Mouse (Mus musculus) intestine, postnatal 0 days (tissue): ENCODE measurements around the gene Slc25a51. TPM values are rescaled to one million over a fixed set of nuclear protein-coding genes. Genes with fewer than 3 reads are reported as not detected.

Experiments
- ATAC-seq: fragments of 200-750 bp; cut with Nextera tagmentation; 2 replicates; pipeline ENCODE4 v1.8.0; 2017; ENCODE audit warnings: mild to moderate bottlenecking, moderate TSS enrichment, moderate library complexity
- H3K27ac ChIP-seq: fragments of 300-500 bp; sonication (generic); 2 replicates; pipeline ENCODE4 v1.5.1; 2014; ENCODE audit warnings: mild to moderate bottlenecking, low read depth, low read length, moderate library complexity
- H3K27me3 ChIP-seq: fragments of 300-500 bp; sonication (generic); replicated peaks from 2 replicates; pipeline ENCODE4 v1.6.1; 2014; ENCODE audit warnings: low read length, mixed read lengths; ENCODE audit not compliant: control insufficient read depth, insufficient read depth
- H3K36me3 ChIP-seq: fragments of 300-500 bp; sonication (generic); 2 replicates; pipeline ENCODE4 v1.6.1; 2014; ENCODE audit warnings: mild to moderate bottlenecking, moderate library complexity; ENCODE audit not compliant: control insufficient read depth, insufficient read depth
- H3K4me1 ChIP-seq: fragments of 300-500 bp; sonication (generic); replicated peaks from 2 replicates; pipeline ENCODE4 v1.6.1; 2014; ENCODE audit warnings: antibody characterized with exemption, low read length, mixed read lengths; ENCODE audit not compliant: control insufficient read depth, insufficient read depth
- H3K4me2 ChIP-seq: fragments of 300-500 bp; sonication (generic); replicated peaks from 2 replicates; pipeline ENCODE4 v1.6.1; 2014; ENCODE audit warnings: low read depth, mild to moderate bottlenecking, moderate library complexity
- H3K4me3 ChIP-seq: fragments of 300-500 bp; sonication (generic); 2 replicates; pipeline ENCODE4 v1.5.1; 2014; ENCODE audit warnings: low read depth, low read length
- H3K9ac ChIP-seq: fragments of 300-500 bp; sonication (generic); 2 replicates; pipeline ENCODE4 v1.6.1; 2014; ENCODE audit warnings: mild to moderate bottlenecking, low read depth, low read length
- H3K9me3 ChIP-seq: fragments of 300-500 bp; sonication (generic); 2 replicates; pipeline ENCODE4 v1.6.1; 2016; ENCODE audit warnings: mixed run types; ENCODE audit not compliant: control insufficient read depth
- CTCF ChIP-seq: sonication (generic); IDR thresholded peaks from 2 replicates; pipeline ENCODE4 v1.5.1; 2016; ENCODE audit warnings: low read depth, mild to moderate bottlenecking, control low read depth, antibody characterized with exemption, moderate library complexity
- WGBS: fragments of 180-500 bp; shearing (Covaris S2); extraction: QIAGEN DNeasy Blood & Tissue Kit; methylation state at CpG from one replicate; pipeline ENCODE4 v1.1.7; 2014; 5-methylcytosine and 5-hydroxymethylcytosine counted together
- polyA plus RNA-seq: library from polyadenylated mRNA; unstranded; fragments of >200 nt; fragmentation: Nextera tagmentation; extraction: Ambion mirVana; gene quantifications from 2 replicates; pipeline ENCODE4 v1.2.1, GENCODE M21; 2015

Slc25a51 gene
- polyA plus RNA-seq, 1 experiment from 2014 or later: 40.9 TPM

GRCm38 (mm10) chr4:45448481-45448880, 39.9 kb upstream of the Slc25a51 start:
- H3K36me3 ChIP-seq: peaks cover 45% of the 10 kb centered on the region
- no peaks in the 10 kb centered on the region for H3K9me3 ChIP-seq
- H3K4me2 ChIP-seq: no peak overlapping the region
- H3K27me3 ChIP-seq: no peaks in the 10 kb centered on the region
- H3K4me3 ChIP-seq: no peak overlapping the region
- H3K27ac ChIP-seq: no peak overlapping the region
- no peak overlapping the region for H3K9ac ChIP-seq
- TF ChIP-seq CTCF: no peak
- no peak for ATAC-seq
- H3K4me1 ChIP-seq: peaks cover 11% of the 10 kb centered on the region; the same call in 1 of the 2 replicates
- WGBS: 83% methylated on average over 7 of the region's 7 CpGs

- WGBS: 88% methylated on average over 5 of the region's 5 CpGs
- H3K9ac ChIP-seq: no peak overlapping the region
- no peak overlapping the region for H3K27ac ChIP-seq
- H3K4me1 ChIP-seq: 0 out of 2 replicates have a peak, but pooled peaks cover 7% of the 10 kb centered on the region
- no peak for TF ChIP-seq CTCF
- H3K4me2 ChIP-seq: no peak overlapping the region
- no peaks in the 10 kb centered on the region for H3K27me3 ChIP-seq
- no peak overlapping the region for H3K4me3 ChIP-seq
- no peak for ATAC-seq
- H3K9me3 ChIP-seq: no peaks in the 10 kb centered on the region
- peaks cover 55% of the 10 kb centered on the region for H3K36me3 ChIP-seq
Measured at GRCm38 (mm10) chr4:45447196-45447595, 38.6 kb upstream of the Slc25a51 start.

GRCm38 (mm10) chr4:45445235-45445634, 36.7 kb upstream of the Slc25a51 start:
- no peaks in the 10 kb centered on the region for H3K4me1 ChIP-seq
- no peak overlapping the region for H3K9ac ChIP-seq
- no peaks in the 10 kb centered on the region for H3K9me3 ChIP-seq
- H3K27me3 ChIP-seq: no peaks in the 10 kb centered on the region
- H3K27ac ChIP-seq: no peak overlapping the region
- H3K4me2 ChIP-seq: no peak overlapping the region
- no peak overlapping the region for H3K4me3 ChIP-seq
- 74% methylated on average over 3 of the region's 3 CpGs for WGBS
- TF ChIP-seq CTCF: no peak
- ATAC-seq: no peak
- H3K36me3 ChIP-seq: peaks cover 63% of the 10 kb centered on the region

GRCm38 (mm10) chr4:45444813-45445212, 36.2 kb upstream of the Slc25a51 start:
- Histone ChIP-seq H3K9me3 (no peaks in the 10 kb centered on the region), H3K36me3 (peaks cover 63% of the 10 kb centered on the region), H3K4me1 (no peaks in the 10 kb centered on the region), H3K27ac (no peak overlapping the region), H3K27me3 (no peaks in the 10 kb centered on the region), H3K4me3 (no peak overlapping the region), H3K4me2 (no peak overlapping the region), H3K9ac (no peak overlapping the region)
- WGBS: 61% methylated on average over 4 of the region's 4 CpGs
- ATAC-seq: no peak
- no peak for TF ChIP-seq CTCF

GRCm38 (mm10) chr4:45443652-45444051, 35.1 kb upstream of the Slc25a51 start:
- Histone ChIP-seq H3K4me3 (no peak overlapping the region), H3K4me1 (no peaks in the 10 kb centered on the region), H3K9ac (no peak overlapping the region), H3K9me3 (no peaks in the 10 kb centered on the region), H3K27me3 (no peaks in the 10 kb centered on the region), H3K27ac (no peak overlapping the region), H3K4me2 (no peak overlapping the region), H3K36me3 (peaks cover 63% of the 10 kb centered on the region)
- 67% methylated on average over 7 of the region's 7 CpGs for WGBS
- no peak for TF ChIP-seq CTCF
- no peak for ATAC-seq

GRCm38 (mm10) chr4:45442237-45442636, 33.7 kb upstream of the Slc25a51 start:
- 76% methylated on average over 3 of the region's 3 CpGs for WGBS
- no peak overlapping the region for H3K9ac ChIP-seq
- H3K36me3 ChIP-seq: peaks cover 63% of the 10 kb centered on the region
- H3K4me1 ChIP-seq: no peaks in the 10 kb centered on the region
- ATAC-seq: no peak
- no peaks in the 10 kb centered on the region for H3K27me3 ChIP-seq
- H3K9me3 ChIP-seq: no peaks in the 10 kb centered on the region
- H3K27ac ChIP-seq: no peak overlapping the region
- no peak overlapping the region for H3K4me3 ChIP-seq
- TF ChIP-seq CTCF: peak; percentile 46
- no peak overlapping the region for H3K4me2 ChIP-seq

- no peaks in the 10 kb centered on the region for H3K9me3 ChIP-seq
- no peak for TF ChIP-seq CTCF
- no peak overlapping the region for H3K27ac ChIP-seq
- no peaks in the 10 kb centered on the region for H3K4me1 ChIP-seq
- peaks cover 58% of the 10 kb centered on the region for H3K36me3 ChIP-seq
- no peak overlapping the region for H3K4me3 ChIP-seq
- ATAC-seq: no peak
- no peak overlapping the region for H3K9ac ChIP-seq
- H3K4me2 ChIP-seq: no peak overlapping the region
- 53% methylated on average over 1 of the region's 1 CpGs for WGBS
- H3K27me3 ChIP-seq: no peaks in the 10 kb centered on the region
Measured at GRCm38 (mm10) chr4:45441778-45442177, 33.2 kb upstream of the Slc25a51 start.
